Mouse (Mus musculus) cortical plate, adult 2 months (tissue): Measurements from ENCODE around the gene Ostf1.

Experiments used
- CTCF ChIP-seq: fragments of 200-500 bp; IDR thresholded peaks from 2 replicates; pipeline ENCODE4 v1.5.1; 2011; ENCODE audit warnings: mild to moderate bottlenecking, control low read depth, low read length; ENCODE audit not compliant: insufficient read depth; ENCODE audit errors: extremely low read depth
- POLR2A ChIP-seq: fragments of 200-500 bp; IDR thresholded peaks from 2 replicates; pipeline ENCODE4 v1.6.1; 2011; ENCODE audit warnings: mild to moderate bottlenecking, low read length, control low read depth; ENCODE audit not compliant: insufficient read depth; ENCODE audit errors: extremely low read depth

GRCm38 (mm10) chr19:18655999-18656398 is 24.4 kb upstream of the Ostf1 start:
- TF ChIP-seq CTCF (no peak), POLR2A (no peak)
